Mouse (Mus musculus): ENCODE data around the gene Tmem150a. TPM values are rescaled to one million over a fixed set of nuclear protein-coding genes. Genes with fewer than 3 reads are reported as not detected.
A peak's percentile ranks its signal among the peaks of the same experiment; 100 is the strongest.

Tmem150a gene
- total RNA-seq (2021), result 10 to 100 TPM in 1 of 2 experiments, 1 to 10 TPM in 1; 9.1 to 12.5 TPM
- long read RNA-seq, experiment 1, transcript Tmem150a-201 (8 exons, 1,546 nt), result major isoform, 11 of 13 reads
- long read RNA-seq, experiment 1, partial matches to known transcripts, result 1 of 13 reads
- long read RNA-seq, experiment 1, other reads (novel, unspliced or antisense), result 1 of 13 reads
- long read RNA-seq, experiment 2, transcript Tmem150a-201 (8 exons, 1,546 nt), result major isoform, 6 of 11 reads
- long read RNA-seq, experiment 2, partial matches to known transcripts, result 0 of 11 reads
- long read RNA-seq, experiment 2, other reads (novel, unspliced or antisense), result 5 of 11 reads

DNA sequence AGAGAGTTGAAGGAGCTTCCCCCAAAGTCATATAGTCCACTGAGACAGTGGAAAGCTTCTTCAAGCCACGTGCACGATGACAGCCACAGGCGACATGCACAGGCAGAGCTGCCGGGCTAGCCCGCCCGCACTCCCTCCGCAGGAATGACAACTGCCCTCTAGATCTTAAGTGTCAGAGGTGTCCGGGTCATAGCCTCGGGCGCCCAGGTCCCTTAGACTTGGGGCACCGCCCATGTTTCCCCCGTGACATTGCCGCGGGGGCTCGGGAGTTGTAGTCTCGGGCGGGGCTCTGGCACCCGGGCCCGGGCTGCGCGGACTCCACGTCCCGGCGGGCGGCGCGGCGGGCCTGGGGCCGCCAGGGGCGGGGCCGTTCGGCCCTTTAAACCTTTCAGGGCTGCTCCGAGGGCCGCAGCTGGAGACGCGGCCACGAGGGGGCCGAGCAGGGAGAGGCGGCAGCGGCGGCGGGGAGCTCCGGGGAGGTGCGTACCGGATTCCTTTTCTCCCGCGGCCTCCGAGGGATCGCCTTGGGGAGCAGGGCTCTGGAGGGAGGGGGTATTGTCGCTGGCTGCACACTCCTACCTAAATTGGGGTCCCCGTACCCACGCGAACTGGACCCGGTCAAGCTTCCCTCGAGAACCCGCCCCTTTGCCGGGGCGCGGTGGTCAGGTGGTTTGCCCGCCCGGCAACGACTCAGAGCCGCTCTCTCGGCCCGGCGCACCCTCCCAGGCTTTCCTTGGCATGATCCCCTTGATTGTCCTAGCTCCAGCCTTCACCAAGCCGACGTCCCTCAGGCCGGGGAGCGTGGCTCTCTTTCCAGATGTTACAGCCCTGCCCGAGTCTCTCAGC lies at the start of gene Tmem150a:
Tmem150a (plus strand) TSS at position 382 of the 846 bp plus-strand sequence.
- intact Hi-C loops (cut with DNase I; ENCODE audit: low total_unique reads), result no loop called here
- peak; percentile 93 for DNase-seq

DNA sequence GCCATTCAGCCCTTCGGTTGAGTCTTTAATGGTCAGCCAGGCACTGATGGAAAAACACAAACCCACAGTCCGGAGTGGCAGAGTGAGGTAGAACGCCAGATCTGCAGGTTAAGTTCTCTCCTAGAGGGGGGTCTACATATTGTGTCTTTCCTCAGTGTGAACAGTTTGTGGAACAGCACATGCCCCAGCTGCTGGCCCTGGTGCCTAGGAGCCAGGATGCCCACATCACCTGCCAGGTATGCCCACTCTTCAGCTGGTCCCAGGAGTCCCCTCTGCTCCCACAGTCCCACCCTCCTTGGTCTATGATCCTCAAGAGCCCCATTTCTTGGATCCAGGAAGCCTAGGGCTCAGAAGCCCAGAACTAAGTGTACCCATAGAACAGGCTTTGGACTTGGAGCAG lies 43.0 kb upstream of the Tmem150a start:
- intact Hi-C loops (cut with DNase I; ENCODE audit: low total_unique reads), result no loop called here
- no peak for DNase-seq

DNA sequence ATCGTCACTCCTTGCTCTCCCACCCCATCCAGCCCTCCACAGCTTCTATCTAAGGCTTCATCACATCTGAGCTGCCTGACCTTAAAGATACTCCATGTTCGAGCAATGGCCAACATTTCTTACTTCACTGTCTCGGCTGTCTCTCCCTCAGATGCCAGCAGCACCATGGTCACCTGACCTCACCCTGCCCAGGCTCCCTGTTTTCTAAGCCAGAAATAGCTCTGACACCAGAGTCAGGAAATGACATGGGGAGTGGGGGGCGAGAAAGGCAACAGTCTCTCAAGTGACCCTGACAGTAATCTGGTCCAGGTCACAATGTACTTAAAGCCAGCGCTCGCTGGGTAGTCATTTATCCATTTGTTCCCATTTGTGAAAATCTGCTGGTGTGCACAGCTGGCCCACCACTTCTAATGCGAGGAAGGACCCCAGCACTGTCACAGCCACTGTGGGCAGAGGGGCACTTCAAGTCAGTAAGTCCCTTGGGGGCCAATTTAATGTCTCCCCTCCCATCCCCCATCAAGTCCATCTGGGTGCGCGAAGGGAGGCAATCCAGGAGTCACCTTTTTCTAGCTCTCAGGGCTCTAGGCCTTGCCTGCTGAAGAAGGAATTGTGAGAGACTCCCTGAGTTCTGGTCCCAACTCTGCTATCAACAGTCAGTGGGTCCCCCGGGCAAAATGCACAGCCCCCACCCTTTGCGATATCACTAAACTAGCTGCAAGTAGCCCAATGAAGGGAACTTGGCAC lies 42.0 kb upstream of the Tmem150a start:
- no peak for DNase-seq
- intact Hi-C loops (cut with DNase I; ENCODE audit: low total_unique reads), result no loop called here

DNA sequence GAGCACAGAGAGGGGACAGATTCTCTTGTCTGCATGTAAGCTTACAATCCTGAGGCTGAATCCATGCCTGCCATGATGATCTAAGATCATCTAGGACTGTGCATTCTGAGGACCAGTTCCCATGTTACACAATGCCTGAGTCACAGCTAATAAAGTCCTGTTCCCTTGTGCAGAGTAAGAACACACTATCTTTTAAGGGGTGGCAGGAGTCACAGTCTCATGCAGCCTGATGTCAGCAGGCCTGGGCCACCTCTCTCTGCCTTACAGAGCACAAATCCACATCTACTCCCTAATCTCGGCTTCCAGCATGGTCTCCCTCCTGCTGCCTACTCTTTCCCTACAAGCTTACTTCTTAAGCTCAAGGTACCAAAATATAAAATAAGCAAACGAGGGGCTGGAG lies 39.9 kb upstream of the Tmem150a start:
- intact Hi-C loops (cut with DNase I; ENCODE audit: low total_unique reads), result no loop called here

DNA sequence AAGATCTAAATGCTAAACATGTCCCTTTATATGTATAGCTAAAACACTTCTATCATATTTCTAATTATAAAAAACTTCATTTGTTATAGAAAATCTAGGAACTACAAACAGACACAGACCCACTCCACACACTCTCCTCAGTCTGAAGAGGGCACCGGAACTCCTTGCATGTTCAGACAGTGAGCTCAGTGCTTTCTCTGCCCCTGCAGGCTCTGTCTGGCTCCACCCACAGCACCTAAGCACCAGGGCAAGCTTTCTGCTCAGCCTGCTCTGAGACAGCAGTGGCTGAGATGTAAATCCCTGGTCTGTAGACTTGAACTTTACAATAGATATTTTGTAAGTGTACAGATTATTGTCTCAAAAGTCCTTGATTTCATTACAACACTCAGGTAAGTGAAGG lies 39.2 kb upstream of the Tmem150a start:
- no peak for DNase-seq
- intact Hi-C loops (cut with DNase I; ENCODE audit: low total_unique reads), result no loop called here

More for the DNA sequence above, 39.9 kb upstream of the Tmem150a start:
- no peak for DNase-seq

DNA sequence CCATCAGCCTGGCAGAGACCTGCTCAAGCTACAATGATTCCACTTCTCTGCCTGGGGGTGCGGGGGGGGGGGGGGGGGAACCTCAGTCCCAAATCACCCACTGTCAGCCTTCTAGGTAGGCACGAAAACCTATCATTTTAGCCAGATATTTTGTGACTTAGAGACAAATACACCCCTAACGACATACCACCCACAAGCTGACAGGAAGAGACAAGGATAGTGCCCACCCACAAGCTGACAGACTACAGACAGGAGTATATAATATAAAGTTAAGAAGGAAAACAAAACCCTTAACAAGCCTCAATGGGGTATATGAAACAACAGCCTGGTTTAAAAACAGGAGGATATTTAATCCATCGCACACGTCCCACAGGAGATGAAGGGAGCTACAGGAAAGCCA lies 36.8 kb upstream of the Tmem150a start:
- DNase-seq, result no peak
- intact Hi-C loops (cut with DNase I; ENCODE audit: low total_unique reads), result no loop called here

DNA sequence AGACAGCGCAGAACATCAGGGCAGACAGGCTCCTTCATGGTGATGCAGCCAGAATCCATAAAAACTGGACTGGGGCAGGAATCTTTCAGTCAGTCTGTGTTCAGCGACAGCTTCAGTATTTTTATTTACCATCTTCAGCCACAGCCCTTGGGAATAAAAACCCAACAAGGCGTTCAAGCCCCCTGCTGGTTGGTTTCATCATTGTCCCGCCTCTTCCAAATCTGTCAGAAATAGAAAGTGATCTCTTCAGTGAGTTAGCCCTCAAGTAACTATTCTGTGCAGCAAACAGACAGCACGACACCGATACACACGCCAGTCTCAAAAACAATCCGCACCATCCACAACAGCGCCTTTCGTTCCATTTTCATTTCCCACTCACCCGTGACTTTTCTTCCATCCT lies 36.2 kb upstream of the Tmem150a start:
- intact Hi-C loops (cut with DNase I; ENCODE audit: low total_unique reads), result no loop called here
- no peak for DNase-seq

DNA sequence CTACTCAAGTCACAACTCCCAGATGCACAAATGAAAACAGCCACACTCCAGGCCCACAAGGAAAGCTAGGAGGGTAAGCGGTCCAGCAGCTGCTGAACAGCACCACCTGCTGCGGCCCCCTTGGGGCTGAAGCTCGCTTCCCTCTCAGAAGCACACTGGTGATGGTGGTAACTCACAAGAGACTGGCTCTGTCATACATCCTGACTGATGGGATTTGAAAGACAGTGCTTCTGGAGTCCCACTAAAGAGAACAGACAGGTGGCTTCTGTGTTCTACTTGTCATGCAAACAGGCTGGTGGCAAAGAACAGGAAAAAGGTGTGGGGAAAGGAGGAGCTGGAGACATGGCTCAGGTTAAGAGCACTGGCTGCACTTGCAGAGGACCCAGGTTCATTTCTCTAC lies 32.3 kb upstream of the Tmem150a start:
- DNase-seq, result no peak
- intact Hi-C loops (cut with DNase I; ENCODE audit: low total_unique reads), result no loop called here

DNA sequence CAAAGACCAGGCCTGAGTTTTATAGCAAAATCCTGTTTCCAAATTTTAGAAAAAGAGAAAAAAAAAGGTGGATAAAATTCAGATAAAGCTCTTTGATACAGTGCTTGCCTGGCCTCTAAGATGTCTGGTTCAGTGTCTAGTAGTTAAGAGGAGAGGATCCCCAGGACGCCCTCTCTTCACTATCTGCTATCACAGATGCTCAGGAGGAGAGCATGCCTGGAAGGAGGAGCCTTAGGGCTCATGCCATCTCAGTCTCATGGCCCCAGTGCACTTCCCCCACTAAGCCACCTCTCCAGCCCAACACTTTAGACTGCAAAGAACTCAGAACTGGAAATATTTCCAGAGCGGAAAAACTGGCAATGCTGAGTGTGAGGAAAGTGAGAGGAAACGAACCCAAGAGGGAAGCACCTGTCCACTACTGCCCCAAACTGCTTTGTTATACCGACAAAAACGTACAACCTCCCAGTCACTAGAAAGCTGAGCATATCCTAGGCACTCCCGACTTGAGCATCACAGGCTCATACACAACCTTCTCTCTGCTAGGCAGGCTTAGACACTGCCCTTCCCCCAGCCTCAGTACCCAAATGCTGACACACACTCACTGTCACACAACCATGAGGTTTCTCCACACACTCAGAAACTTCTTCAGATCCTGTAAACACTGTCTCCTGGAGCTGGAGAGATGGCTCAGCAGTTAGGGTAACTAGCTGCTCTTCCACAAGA lies 31.3 kb upstream of the Tmem150a start:
- intact Hi-C loops (cut with DNase I; ENCODE audit: low total_unique reads), result no loop called here
- no peak for DNase-seq

DNA sequence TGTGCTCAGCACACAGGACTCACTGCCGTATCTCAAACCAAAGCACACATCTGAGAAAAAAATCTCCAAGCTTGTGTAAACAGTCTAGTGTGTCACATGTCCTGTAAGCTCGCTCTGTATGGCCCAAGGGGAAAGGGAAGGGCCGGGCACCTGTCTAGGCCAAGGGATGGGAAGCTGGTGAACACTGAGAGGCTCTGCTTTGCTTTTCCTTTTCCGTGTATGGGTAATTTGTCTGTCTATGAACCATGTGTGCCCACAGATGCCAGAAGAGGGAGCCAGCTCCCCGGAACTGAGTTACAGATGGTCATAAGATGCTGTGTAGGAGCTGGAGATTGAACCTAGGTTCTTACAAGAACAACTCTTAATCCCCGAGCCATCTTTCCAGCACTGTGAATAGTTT lies 29.0 kb upstream of the Tmem150a start:
- intact Hi-C loops (cut with DNase I; ENCODE audit: low total_unique reads), result no loop called here
- DNase-seq, result no peak

DNA sequence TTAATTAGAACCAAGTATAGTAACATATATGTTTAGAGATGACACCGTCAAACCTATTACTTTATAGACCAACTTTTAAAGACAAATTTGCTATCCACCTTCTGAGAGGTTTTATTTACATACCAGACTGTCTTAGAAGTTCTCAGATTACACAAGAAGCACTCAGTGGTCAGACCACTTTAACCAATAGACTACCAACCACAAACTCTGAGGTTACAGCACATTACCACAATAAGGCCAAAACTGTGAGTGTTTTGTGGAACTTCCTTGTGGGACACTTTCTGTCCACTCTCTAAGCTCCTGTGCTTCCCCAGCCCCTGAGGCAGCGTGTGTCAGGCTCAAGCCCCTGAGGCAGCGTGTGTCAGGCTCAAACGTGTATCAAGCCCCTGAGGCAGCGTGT lies 26.2 kb upstream of the Tmem150a start:
- intact Hi-C loops (cut with DNase I; ENCODE audit: low total_unique reads), result no loop called here
- DNase-seq, result no peak

DNA sequence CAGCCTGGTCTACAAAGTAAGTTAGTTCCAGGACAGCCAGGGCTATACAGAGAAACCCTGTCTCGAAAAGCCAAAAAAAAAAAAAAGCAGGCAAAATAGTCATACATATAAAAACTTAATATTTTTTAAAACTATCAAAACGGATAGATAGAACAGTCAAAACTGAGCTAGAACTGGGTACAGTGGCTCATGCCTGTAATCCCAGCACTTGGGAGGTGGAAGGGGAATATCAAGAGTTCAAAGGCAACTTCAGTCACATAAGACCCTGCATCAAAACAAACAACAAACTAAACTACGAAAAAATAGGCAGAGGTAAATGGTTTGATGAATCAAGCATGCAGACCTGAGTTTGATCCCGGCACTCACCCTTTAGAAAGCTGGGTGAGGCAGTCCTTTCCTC lies 25.1 kb upstream of the Tmem150a start:
- no peak for DNase-seq
- intact Hi-C loops (cut with DNase I; ENCODE audit: low total_unique reads), result no loop called here

DNA sequence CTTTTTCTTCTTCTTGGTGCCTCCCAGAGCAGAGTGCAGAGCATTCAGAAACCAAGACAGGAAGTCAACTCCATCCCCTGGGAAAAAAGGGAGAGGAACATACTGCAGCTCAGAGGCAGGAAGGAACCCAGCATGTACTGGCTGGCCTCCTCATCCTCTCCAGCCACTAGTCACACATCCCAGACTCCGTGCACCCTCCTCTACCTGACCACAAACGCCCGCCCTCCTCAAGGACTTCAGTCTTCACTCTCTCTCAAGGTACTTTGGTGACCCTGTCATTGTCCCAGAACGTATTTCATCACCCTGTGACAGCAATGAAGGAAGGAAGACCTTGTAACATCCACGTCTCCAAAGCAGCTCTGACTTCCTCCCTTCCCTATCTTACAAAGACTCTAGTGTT lies 22.1 kb upstream of the Tmem150a start:
- no peak for DNase-seq
- intact Hi-C loops (cut with DNase I; ENCODE audit: low total_unique reads), result no loop called here

DNA sequence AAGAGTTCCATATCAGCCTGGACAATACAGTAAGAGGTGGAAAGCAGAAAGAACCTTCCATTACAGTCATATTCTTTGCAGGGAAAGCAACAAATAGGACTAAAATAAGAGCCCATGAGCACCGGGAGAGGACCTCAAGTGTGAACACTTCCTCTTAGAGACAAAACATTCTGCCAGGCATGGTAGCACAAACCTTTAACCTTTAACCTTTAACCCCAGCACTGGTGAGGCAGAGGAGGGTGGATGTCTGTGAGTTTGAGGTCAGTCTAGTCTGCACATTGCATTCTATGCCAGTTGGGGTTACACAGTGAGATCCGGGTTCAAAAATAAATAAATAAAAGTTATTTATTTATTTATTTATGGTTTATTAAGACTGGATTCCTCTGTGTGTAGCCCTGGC lies 14.8 kb upstream of the Tmem150a start:
- intact Hi-C loops (cut with DNase I; ENCODE audit: low total_unique reads), result no loop called here
- no peak for DNase-seq

DNA sequence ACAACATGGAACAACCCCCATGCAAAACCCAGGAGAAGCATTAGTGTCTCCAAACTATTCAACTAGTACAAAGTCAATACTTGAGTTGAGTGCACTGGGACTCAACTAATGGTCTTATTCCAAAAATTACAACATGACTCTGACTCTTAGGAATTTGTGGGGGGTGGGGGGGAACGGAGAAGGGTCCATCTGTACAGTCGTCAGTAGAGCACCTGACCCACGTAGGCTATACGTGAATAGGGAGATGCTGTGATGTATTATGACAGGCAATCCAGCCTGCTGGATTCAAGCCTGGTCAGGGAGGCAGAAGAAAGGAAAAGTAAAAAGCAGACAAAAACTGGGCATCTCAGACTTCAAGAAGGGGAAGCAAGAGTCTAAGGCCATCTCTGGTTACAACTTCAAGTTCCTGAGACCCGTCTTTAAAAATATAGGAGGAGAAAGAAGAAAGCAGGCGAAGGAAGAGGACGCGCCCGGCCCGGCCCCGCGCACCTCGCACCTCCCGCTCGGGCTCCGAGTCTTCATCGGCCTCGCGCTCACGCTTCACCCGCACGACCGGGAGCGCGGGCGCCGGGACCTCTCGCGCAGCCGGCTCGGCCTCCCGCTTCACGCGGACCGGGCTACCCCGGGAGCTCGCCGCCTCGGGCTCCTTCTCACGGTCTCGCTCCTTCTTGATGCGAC lies 10.7 kb upstream of the Tmem150a start:
- DNase-seq, result no peak

DNA sequence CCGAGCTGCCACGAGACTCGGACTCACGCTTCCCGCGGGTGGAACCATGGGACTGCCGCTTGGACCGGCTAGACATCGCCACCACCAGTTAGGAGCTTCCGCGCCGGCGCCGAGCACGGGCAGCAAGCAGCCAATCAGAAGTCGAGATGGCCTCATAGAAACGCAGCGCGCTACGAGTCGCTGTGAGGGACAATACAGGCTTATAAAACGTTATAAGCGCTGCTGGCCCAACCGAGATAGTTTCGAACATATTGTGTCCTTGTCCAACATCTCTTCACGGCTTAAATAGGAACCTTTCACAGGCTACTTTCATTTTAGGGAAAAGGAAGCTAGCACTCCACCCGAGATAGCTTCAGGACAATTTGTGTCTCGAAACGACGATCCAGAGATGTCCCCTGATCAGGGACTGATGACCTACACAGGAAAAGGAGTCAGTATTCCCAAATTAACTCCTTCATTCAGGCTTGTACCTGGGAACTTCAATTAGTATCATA lies 10.1 kb upstream of the Tmem150a start, which contains the start of gene Usp39:
Usp39 (minus strand) TSS at position 111 of the 494 bp plus-strand sequence.
- intact Hi-C loops (cut with DNase I; ENCODE audit: low total_unique reads), result no loop called here
- peak; percentile 92 for DNase-seq

More for the DNA sequence above, 10.7 kb upstream of the Tmem150a start:
- intact Hi-C loops (cut with DNase I; ENCODE audit: low total_unique reads), result no loop called here

DNA sequence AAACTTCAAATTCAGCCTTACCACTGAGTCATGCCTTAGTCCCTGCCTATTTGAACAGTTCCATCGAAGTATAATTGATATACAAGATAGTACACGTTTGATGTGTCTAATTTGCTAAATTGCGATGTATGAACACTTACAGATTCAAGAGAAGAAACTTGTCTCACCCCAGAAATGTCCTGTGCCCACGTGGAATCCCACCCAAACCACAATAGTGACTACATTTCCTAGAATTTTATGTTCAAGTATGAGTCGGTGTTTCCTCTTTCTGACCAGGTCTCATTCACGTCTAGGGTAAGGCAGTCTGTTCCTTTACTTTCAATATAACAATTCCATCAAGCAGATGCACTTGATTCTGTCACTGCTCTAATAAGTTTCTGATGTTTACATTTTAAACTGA lies 9.6 kb upstream of the Tmem150a start:
- no peak for DNase-seq
- intact Hi-C loops (cut with DNase I; ENCODE audit: low total_unique reads), result no loop called here

DNA sequence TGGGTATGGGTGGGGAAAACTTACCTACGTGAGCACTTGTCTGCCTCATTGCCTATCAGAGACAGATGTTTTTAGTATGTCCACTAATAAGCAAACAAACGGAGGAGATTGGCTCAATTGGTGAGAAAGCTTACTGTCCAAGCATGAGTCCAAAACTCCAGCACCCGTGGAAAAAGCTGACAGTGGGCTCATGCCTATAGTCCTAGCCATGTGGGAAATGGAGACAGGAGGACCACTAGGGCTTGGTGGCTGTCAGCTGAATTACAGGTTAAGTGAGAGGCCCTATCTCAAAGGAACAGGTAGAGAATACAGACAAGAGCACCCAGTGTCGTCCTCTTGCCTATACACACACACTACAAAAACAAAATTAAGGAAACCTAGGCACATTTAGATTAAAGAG lies 9.0 kb upstream of the Tmem150a start:
- no peak for DNase-seq
- intact Hi-C loops (cut with DNase I; ENCODE audit: low total_unique reads), result no loop called here
